Mouse (Mus musculus): ENCODE data around the gene Gtf3c2.

The Gtf3c2 gene

DNA sequence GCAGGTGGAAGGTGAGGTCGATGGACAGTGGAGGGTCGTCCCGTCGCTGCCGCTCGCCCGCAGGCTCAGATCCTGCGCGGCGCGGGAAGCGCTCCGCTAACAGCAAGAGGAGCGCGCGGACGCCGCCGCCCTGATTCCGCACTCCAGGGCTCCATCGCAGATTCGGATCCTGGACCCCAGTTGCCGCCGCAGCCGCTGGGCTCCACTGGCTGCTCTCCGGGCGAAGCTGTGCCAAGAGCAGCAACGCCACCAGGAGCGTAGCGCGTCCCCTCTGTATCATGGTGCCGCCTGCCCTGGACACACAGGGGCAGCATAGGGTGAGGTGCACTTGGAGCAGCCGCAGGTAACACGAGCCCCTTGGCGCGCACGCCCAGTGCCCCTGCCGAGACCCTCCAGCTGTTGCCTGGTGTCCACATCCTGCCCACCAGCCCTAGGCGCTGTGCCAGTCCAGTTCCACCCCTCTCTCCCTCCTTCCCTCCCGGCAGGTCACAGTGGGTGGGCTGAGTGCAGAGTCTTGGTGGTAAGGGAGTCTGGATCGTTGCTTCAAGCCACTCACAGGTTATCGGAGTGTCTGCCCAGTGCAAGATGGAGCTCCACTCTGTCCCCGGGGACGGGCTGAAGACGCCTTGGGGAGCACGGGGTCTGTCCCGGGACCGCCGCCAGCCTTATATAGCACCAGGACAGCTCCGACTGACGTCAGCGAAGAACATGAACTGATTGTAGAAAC, 41.5 kb downstream of the Gtf3c2 start, which contains the start of gene Ucn:
TSS of gene Ucn (minus strand) at position 589 of the 727 bp plus-strand sequence.
- DNase-seq: no peak

- no peak for DNase-seq
These were observed 42.3 kb downstream of the Gtf3c2 start for GRCm38 (mm10) chr5:31137658-31138057.

- no peak for DNase-seq
These were observed 43.1 kb downstream of the Gtf3c2 start for GRCm38 (mm10) chr5:31136730-31137424.

DNA sequence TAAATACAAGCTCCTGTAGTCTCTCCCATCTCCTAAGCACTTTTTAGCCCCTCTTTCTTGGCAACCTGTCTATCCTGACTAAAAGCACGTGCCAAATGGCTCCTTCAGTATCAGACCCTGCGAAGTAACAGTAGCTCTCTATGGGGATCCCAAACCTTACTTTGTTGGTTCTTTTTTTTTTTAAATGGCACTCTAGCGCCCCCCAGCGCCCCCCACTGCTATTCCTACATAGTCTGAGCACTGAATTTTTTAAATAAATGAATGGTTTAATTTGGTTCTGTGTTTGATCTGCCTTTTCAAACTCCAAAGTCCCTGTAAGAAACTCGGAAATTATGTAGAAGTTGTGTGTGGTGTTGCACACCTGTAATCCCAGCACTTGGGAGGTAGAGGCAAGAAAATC, 53.9 kb downstream of the Gtf3c2 start:
- DNase-seq: no peak

DNA sequence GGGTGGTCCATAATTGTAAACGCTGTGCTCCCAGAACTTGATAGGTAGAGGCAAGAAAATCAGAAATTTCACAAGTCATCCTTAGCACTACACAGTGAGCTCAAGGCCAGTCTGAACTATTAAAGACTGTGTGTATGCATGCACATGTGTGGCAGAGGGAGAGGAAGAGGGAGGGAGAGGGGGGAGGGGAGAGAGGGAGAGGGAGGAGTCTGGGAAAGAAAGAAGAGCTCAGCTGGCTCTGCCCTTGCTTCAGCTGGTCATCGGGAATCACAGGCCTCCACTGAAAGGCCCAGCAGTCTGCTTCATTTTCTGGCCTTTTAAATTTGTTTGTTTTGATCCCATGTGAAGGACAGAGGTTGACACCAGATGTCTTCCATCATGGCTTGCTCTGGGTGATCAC, 56.5 kb downstream of the Gtf3c2 start:
- no peak for DNase-seq

DNA sequence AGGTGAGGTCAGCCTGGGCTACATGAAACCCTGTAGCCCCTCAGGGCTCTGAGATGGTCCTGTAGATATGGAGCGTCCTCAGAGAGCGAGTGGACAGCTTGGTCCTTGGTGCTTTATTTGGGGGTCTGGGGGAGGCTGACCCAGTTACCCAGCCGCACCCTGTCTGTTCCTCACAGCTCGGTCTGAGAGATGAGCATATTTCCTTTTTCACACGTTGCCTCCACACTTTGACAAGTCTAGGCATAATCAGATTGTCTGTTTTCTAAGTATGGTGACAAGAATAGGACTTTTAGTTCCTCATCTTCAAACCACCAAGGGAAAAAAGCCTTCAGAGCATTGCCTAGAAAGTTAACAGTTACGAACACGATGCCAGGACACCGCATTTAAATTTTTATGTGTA, 58.8 kb downstream of the Gtf3c2 start:
- DNase-seq: no peak

- no peak for DNase-seq
These were observed 63.0 kb downstream of the Gtf3c2 start for GRCm38 (mm10) chr5:31116912-31117311.

GRCm38 (mm10) chr5:31116354-31116753, 63.6 kb downstream of the Gtf3c2 start, which contains the start of gene Trim54:
TSS of gene Trim54 (plus strand) at chr5:31116712.
- DNase-seq: no peak

GRCm38 (mm10) chr5:31110781-31111180, 69.2 kb downstream of the Gtf3c2 start:
- no peak for DNase-seq

- no peak for DNase-seq
These were observed 71.9 kb downstream of the Gtf3c2 start, which contains the start of gene Slc30a3 for GRCm38 (mm10) chr5:31108000-31108490. TSS of gene Slc30a3 (minus strand) at chr5:31108237.
